Mouse (Mus musculus) thymus, adult 2 months (tissue): ENCODE measurements around the gene Nalcn.

Source experiments
- CTCF ChIP-seq: fragments of 200-500 bp; IDR thresholded peaks from 2 replicates; pipeline ENCODE4 v1.5.1; 2012; ENCODE audit warnings: mild to moderate bottlenecking, control low read depth, low read length, moderate library complexity, borderline replicate concordance; ENCODE audit not compliant: control insufficient read depth, poor library complexity, insufficient read depth; ENCODE audit errors: extremely low read depth
- POLR2A ChIP-seq: fragments of 200-500 bp; IDR thresholded peaks from 2 replicates; pipeline ENCODE4 v1.6.1; 2012; ENCODE audit warnings: mild to moderate bottlenecking, low read length, control low read depth, moderate library complexity; ENCODE audit not compliant: control insufficient read depth, poor library complexity, insufficient read depth; ENCODE audit errors: extremely low read depth

- TF ChIP-seq POLR2A, result no peak
- TF ChIP-seq CTCF, result no peak
Measured at GRCm38 (mm10) chr14:123462026-123462425, 164.9 kb downstream of the Nalcn start.
